Mouse (Mus musculus): ENCODE data around the gene Tcf19.
"Not testable (repeated sequence)": the region's sequence is repeated elsewhere in the genome, so short reads cannot be mapped to it uniquely, and the experiment has no call there.

Tcf19 gene

DNA sequence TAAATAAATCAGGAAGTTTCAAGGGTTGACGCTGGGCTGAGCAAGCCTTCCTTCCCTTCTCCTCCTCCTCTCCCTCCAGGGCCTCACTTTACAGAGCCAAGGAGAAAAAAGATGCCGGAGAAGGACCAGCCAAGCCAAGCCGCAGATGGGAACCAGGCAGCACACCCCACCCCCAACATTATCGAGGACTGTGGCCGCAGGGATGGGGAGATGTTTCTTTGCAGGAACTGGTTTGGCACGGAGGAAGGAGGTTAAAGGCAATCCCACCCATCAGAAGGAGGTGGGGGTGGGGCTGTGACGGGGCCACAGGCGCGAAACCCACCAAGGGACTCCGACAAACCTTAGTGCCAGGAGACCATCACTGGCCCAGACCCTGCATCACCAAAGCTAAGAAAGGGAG, 29.9 kb downstream of the Tcf19 start:
- peak; percentile 64 for DNase-seq (ENCODE audit: low read depth, low spot score)

DNA sequence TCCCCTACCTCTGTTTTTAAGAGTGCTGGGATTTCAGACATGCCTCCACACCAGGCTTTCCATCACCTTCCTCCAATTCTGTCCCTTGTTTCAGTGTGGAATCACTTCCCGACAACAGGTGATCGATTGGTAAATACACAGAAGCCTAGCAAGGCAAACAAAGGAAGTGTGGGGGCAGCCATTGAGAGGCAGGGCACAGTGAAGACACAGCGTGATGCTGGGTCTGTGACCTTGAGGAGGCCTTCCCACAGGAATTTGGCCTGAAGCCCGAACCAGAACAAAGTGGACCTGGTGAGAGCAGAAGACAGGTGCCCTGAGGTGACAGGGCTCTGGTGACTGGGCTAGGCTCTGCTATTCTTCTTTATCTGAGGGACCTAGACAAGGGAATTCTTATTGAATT, 30.9 kb downstream of the Tcf19 start:
- peak; percentile 93 for DNase-seq (ENCODE audit: low read depth, low spot score)

DNA sequence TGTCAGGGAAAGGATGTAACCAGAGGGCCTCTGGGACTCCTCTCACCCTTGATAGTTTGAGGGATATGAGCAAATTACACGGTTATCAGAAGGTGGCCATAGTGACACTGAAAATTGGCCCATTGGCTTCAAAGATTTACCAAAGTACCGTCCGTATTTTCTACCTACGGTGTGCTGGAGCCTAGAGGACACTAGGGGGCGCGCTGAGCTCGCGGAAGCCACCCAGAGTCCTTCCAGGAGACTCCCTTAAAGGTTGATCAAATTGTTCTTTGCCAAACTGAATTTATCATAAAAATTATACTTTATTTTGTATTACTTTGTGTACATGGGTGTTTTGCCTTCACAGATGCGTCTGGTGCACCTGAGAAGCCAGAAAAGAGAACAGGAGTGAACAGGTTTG, 32.6 kb downstream of the Tcf19 start:
- DNase-seq (ENCODE audit: low read depth, low spot score), result peak; percentile 74

DNA sequence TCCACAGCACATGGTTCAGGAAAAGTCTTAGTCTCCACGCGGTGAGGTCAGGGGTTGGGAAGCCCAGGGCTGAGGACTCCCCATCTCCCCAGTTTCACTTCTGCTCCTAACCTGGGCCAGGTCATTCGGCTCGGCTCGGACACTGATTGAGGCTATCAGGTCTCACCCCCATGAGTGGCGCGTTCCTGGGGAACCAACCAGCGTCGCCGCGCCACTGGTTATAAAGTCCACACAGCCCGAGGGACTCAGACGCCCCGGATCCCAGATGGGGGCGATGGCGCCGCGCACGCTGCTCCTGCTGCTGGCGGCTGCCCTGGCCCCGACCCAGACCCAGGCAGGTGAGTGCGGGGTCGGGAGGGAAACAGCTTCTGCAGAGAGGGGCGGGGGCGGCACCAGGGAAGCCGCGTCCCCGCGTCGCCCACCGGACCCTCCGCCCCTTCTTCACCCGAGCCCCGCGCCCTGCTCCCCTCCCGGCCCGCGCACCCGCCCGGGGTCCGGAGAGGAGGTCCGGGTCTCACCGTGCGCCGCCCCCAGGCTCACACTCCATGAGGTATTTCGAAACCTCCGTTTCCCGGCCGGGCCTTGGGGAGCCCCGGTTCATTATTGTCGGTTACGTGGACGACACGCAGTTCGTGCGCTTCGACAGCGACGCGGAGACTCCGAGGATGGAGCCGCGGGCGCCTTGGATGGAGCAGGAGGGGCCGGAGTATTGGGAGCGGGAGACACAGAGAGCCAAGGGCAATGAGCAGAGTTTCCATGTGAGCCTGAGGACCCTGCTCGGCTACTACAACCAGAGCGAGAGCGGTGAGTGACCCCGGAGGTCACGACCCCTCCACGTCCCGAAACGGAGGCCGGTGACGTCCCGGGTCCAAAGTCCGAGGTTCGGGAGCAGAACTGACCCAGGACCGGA, 46.5 kb downstream of the Tcf19 start, which contains the start of gene H2-Q10:
Gene H2-Q10 (plus strand): TSS at position 248 of the 910 bp plus-strand sequence.
- peak; percentile 57 for DNase-seq (ENCODE audit: low read depth, low spot score)

DNA sequence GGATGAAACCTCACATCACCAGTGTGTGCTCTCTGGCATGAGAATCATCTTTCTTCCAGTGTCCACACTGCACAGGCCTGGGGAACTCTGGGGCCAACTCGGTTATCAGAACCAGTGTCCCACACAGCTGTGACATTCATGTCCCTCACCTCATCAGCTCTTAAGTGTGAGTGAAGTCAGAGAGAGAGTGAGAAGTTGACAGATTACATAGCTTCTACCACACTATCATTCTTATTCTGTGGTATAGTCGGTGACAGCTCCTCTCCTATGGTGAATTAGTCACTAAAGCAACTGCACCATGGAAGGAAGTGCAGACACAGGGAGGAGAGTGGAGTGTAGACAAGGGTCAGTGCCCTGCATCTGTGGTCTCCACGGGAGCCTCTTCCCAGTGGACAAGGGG, 47.7 kb downstream of the Tcf19 start:
- not testable (repeated sequence) for DNase-seq (ENCODE audit: low read depth, low spot score)

DNA sequence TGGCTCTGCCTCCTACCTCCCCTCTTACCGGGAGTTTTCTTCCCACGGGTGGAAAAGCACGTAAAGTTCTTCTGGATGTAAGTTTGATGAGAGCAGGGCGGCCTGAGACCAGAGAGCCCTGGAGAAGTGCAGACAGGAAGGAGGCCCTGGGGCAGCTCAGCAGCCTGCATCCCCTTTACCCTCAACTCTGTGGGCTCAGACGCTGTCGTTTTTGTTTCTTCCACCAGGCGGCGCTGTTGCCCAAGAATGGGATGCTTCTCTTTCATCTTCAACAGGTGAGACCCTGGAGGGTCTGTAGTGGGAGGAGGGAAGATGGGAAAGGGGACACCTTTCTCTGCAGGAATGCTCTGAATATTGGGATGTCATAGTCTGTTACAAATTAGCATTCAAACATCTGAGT, 51.0 kb downstream of the Tcf19 start:
- DNase-seq (ENCODE audit: low read depth, low spot score), result peak; percentile 76

All from ZHBTc4 (cell line).